8 mouse cellular contexts compared by ENCODE assay signal in genomic region chr7:64391479-64391878, GRCm38 (mm10). TPM values are rescaled to one million over a fixed set of nuclear protein-coding genes. Genes with fewer than 3 reads are reported as not detected.
DNase-seq lines count a peak whose midpoint lies in the region; ATAC-seq and TF ChIP-seq lines count a peak whose summit lies in the region.

No protein-coding gene starts in this region.

- H3K4me1 ChIP-seq in thymus, adult 2 months (replicated peaks; ENCODE audit: control insufficient read depth, insufficient read depth, low read length), result peaks cover 5% of the 10 kb centered on the region
- H3K4me1 ChIP-seq in hindbrain, embryonic 14.5 days (replicated peaks; ENCODE audit: control insufficient read depth, insufficient read depth, low read length), result peaks cover 13% of the 10 kb centered on the region

- 3% methylated on average over 8 of the region's 8 CpGs for WGBS in thymus, adult 2 months
- 6% methylated on average over 8 of the region's 8 CpGs for WGBS in hindbrain, embryonic 14.5 days

- peak; percentile 13 to 24 for DNase-seq in cerebellum, adult 18-20 months
- peak; percentile 22 for DNase-seq in thymus, adult 2 months
- no peak for DNase-seq in thymus, postnatal 0 days (ENCODE audit: low spot score)
- DNase-seq in hindbrain, embryonic 14.5 days (ENCODE audit: low spot score), result no peak
- DNase-seq in right cerebral cortex, adult 2 months (ENCODE audit: low spot score in 2 of 2), result no peak
- no peak for DNase-seq in adrenal gland, adult 18-20 months (ENCODE audit: low spot score in 2 of 2)

- no peaks in the 10 kb centered on the region for H3K9me3 ChIP-seq in hindbrain, embryonic 14.5 days (ENCODE audit: control insufficient read depth, low read length)

- H3K36me3 ChIP-seq in thymus, adult 2 months (ENCODE audit: control insufficient read depth, insufficient read depth, low read length), result peaks cover 30% of the 10 kb centered on the region
- peaks cover 33% of the 10 kb centered on the region for H3K36me3 ChIP-seq in hindbrain, embryonic 14.5 days (replicated peaks; ENCODE audit: control insufficient read depth, insufficient read depth)

- H3K4me2 ChIP-seq in hindbrain, embryonic 14.5 days (replicated peaks), result peak overlapping the region; percentile 96

- peak overlapping the region; percentile 4; the same call in 1 of the 2 replicates for H3K27ac ChIP-seq in thymus, adult 2 months (ENCODE audit: control insufficient read depth, insufficient read depth, low read length)
- peak overlapping the region; percentile 48 for H3K27ac ChIP-seq in hindbrain, embryonic 14.5 days

- no peak for TF ChIP-seq POLR2A in thymus, adult 2 months (IDR thresholded peaks at IDR 0.05; ENCODE audit: control insufficient read depth, extremely low read depth, insufficient read depth, low read length, poor library complexity)

- no peaks in the 10 kb centered on the region for H3K27me3 ChIP-seq in thymus, adult 2 months (ENCODE audit: control insufficient read depth, insufficient read depth, low read length)
- no peaks in the 10 kb centered on the region for H3K27me3 ChIP-seq in hindbrain, embryonic 14.5 days (ENCODE audit: control insufficient read depth, insufficient read depth, low read length)

- TF ChIP-seq CTCF in thymus, adult 2 months (IDR thresholded peaks at IDR 0.05; ENCODE audit: borderline replicate concordance, control insufficient read depth, extremely low read depth, insufficient read depth, low read length, poor library complexity), result no peak

- peak overlapping the region; percentile 93 for H3K4me3 ChIP-seq in thymus, adult 2 months (ENCODE audit: control insufficient read depth, insufficient read depth, low read length)
- H3K4me3 ChIP-seq in hindbrain, embryonic 14.5 days (replicated peaks; ENCODE audit: low read length), result peak overlapping the region; percentile 72

- no peak for ATAC-seq in cerebellum, adult (ENCODE audit: insufficient number of reproducible peaks, low FRiP score, low TSS enrichment)
- no peak for ATAC-seq in hindbrain, embryonic 14.5 days (ENCODE audit: low FRiP score)
- peak; percentile 51 for ATAC-seq in megakaryocyte-erythroid progenitor cell, adult 5-6 weeks (replicated peaks; ENCODE audit: low FRiP score, low TSS enrichment, poor library complexity, severe bottlenecking)

- H3K9ac ChIP-seq in hindbrain, embryonic 14.5 days, result peak overlapping the region; percentile 64

RNA-seq across cellular contexts. Expression of gene Mphosph10, which starts 0.6 kb away (rescaled TPM):
- polyA plus RNA-seq in thymus, adult 2 months (2012; rRNA removed), result 1.6 and 1.8 TPM in 2 replicates
- polyA plus RNA-seq in thymus, postnatal 0 days (2015; fragmentation: Nextera tagmentation; extraction: Ambion mirVana), result 46.5 and 49.1 TPM in 2 replicates
- 20.2 and 22.5 TPM in 2 replicates for polyA plus RNA-seq in hindbrain, embryonic 14.5 days (2014; fragmentation: Nextera tagmentation; extraction: Ambion mirVana)
- total RNA-seq in megakaryocyte-erythroid progenitor cell, adult 5-6 weeks (2014; fragmentation: Nextera tagmentation), result 62.4 and 71.1 TPM in 2 replicates
- 180 and 206 TPM in 2 replicates for total RNA-seq in megakaryocyte-erythroid progenitor cell, adult 5-6 weeks (2017)
- 10 to 100 TPM; 25.5 to 26.7 TPM for total RNA-seq in adrenal gland, adult 18-20 months (2021)

RNA-seq across cellular contexts. Expression of gene Mcee, which starts 0.9 kb away (rescaled TPM):
- 15.0 and 16.9 TPM in 2 replicates for polyA plus RNA-seq in thymus, adult 2 months (2012; rRNA removed)
- polyA plus RNA-seq in thymus, postnatal 0 days (2015; fragmentation: Nextera tagmentation; extraction: Ambion mirVana), result 55.6 and 58.3 TPM in 2 replicates
- 47.3 and 58.9 TPM in 2 replicates for polyA plus RNA-seq in hindbrain, embryonic 14.5 days (2014; fragmentation: Nextera tagmentation; extraction: Ambion mirVana)
- 45.6 and 49.8 TPM in 2 replicates for total RNA-seq in megakaryocyte-erythroid progenitor cell, adult 5-6 weeks (2014; fragmentation: Nextera tagmentation)
- 80.3 and 112 TPM in 2 replicates for total RNA-seq in megakaryocyte-erythroid progenitor cell, adult 5-6 weeks (2017)
- total RNA-seq in adrenal gland, adult 18-20 months (2021), result 10 to 100 TPM; 79.9 to 86.8 TPM

RNA-seq across cellular contexts. Expression of gene Fan1, which starts 17.6 kb away (rescaled TPM):
- 2.8 and 3.3 TPM in 2 replicates for polyA plus RNA-seq in thymus, adult 2 months (2012; rRNA removed)
- 3.7 and 5.9 TPM in 2 replicates for polyA plus RNA-seq in thymus, postnatal 0 days (2015; fragmentation: Nextera tagmentation; extraction: Ambion mirVana)
- 3.5 and 5.0 TPM in 2 replicates for polyA plus RNA-seq in hindbrain, embryonic 14.5 days (2014; fragmentation: Nextera tagmentation; extraction: Ambion mirVana)
- total RNA-seq in megakaryocyte-erythroid progenitor cell, adult 5-6 weeks (2014; fragmentation: Nextera tagmentation), result 6.3 and 6.9 TPM in 2 replicates
- total RNA-seq in megakaryocyte-erythroid progenitor cell, adult 5-6 weeks (2017), result 6.3 and 9.0 TPM in 2 replicates
- total RNA-seq in adrenal gland, adult 18-20 months (2021), result 1 to 10 TPM; 5.5 to 5.8 TPM

Comparison
In these comparisons a context has a peak if more than half of its experiments do, and no peak if none do; other contexts are left out.
1. DNase-seq: peak in cerebellum, adult 18-20 months (2 of 2) and thymus, adult 2 months (single experiment); none in thymus, postnatal 0 days (single experiment), hindbrain, embryonic 14.5 days (single experiment), right cerebral cortex, adult 2 months (0 of 2) and adrenal gland, adult 18-20 months (0 of 2).